Mouse (Mus musculus): ENCODE results near the gene Agbl4. TPM values are rescaled to one million over a fixed set of nuclear protein-coding genes. Genes with fewer than 3 reads are reported as not detected.

Agbl4 gene
- polyA plus RNA-seq, 1 experiment from 2014 or later: 0.66 TPM

- Histone ChIP-seq H3K4me1 (no peaks in the 10 kb centered on the region), H3K9me3 (no peaks in the 10 kb centered on the region), H3K27ac (no peak overlapping the region), H3K4me3 (no peak overlapping the region), H3K27me3 (ENCODE audit: poor library complexity, severe bottlenecking) (no peaks in the 10 kb centered on the region), H3K36me3 (replicated peaks) (no peaks in the 10 kb centered on the region)
- no peak for DNase-seq (ENCODE audit: extremely low spot score, low spot score)
- 77% methylated on average over 5 of the region's 5 CpGs for whole genome bisulfite sequencing
Observed at GRCm38 (mm10) chr4:111502965-111503727, 1105.7 kb downstream of the Agbl4 start.

GRCm38 (mm10) chr4:111504952-111505351 is 1107.5 kb downstream of the Agbl4 start:
- H3K4me1 ChIP-seq: no peaks in the 10 kb centered on the region
- WGBS: 90% methylated on average over 2 of the region's 2 CpGs
- DNase-seq (ENCODE audit: extremely low spot score, low spot score): no peak

GRCm38 (mm10) chr4:111510129-111510528 is 1112.7 kb downstream of the Agbl4 start:
- H3K36me3 ChIP-seq (replicated peaks): no peaks in the 10 kb centered on the region
- H3K4me1 ChIP-seq: no peaks in the 10 kb centered on the region
- 33% methylated on average over 1 of the region's 2 CpGs for WGBS
- H3K27ac ChIP-seq: no peak overlapping the region
- H3K9me3 ChIP-seq: no peaks in the 10 kb centered on the region
- DNase-seq (ENCODE audit: extremely low spot score, low spot score): no peak
- no peak overlapping the region for H3K4me3 ChIP-seq
- H3K27me3 ChIP-seq (ENCODE audit: poor library complexity, severe bottlenecking): no peaks in the 10 kb centered on the region

More at GRCm38 (mm10) chr4:111504952-111505351, 1107.5 kb downstream of the Agbl4 start:
- Histone ChIP-seq H3K4me3 (no peak overlapping the region), H3K9me3 (no peaks in the 10 kb centered on the region), H3K27ac (no peak overlapping the region), H3K27me3 (ENCODE audit: poor library complexity, severe bottlenecking) (no peaks in the 10 kb centered on the region), H3K36me3 (replicated peaks) (no peaks in the 10 kb centered on the region)

- no peak overlapping the region for H3K27ac ChIP-seq
- no peaks in the 10 kb centered on the region for H3K4me1 ChIP-seq
- no peaks in the 10 kb centered on the region for H3K9me3 ChIP-seq
- no peak overlapping the region for H3K4me3 ChIP-seq
- WGBS: 84% methylated on average over 3 of the region's 3 CpGs
- H3K36me3 ChIP-seq (replicated peaks): no peaks in the 10 kb centered on the region
- no peak for DNase-seq (ENCODE audit: extremely low spot score, low spot score)
- no peaks in the 10 kb centered on the region for H3K27me3 ChIP-seq (ENCODE audit: poor library complexity, severe bottlenecking)
Observed at GRCm38 (mm10) chr4:111513921-111514320, 1116.5 kb downstream of the Agbl4 start.

GRCm38 (mm10) chr4:111516136-111516535 is 1118.7 kb downstream of the Agbl4 start:
- no peak overlapping the region for H3K27ac ChIP-seq
- H3K27me3 ChIP-seq (ENCODE audit: poor library complexity, severe bottlenecking): no peaks in the 10 kb centered on the region
- H3K4me3 ChIP-seq: no peak overlapping the region
- WGBS: 91% methylated on average over 2 of the region's 2 CpGs
- no peaks in the 10 kb centered on the region for H3K4me1 ChIP-seq
- no peaks in the 10 kb centered on the region for H3K9me3 ChIP-seq
- H3K36me3 ChIP-seq (replicated peaks): no peaks in the 10 kb centered on the region
- DNase-seq (ENCODE audit: extremely low spot score, low spot score): no peak

- Histone ChIP-seq H3K27me3 (ENCODE audit: poor library complexity, severe bottlenecking) (no peaks in the 10 kb centered on the region), H3K4me1 (no peaks in the 10 kb centered on the region), H3K4me3 (no peak overlapping the region), H3K36me3 (replicated peaks) (no peaks in the 10 kb centered on the region), H3K27ac (no peak overlapping the region), H3K9me3 (no peaks in the 10 kb centered on the region)
- WGBS: 51% methylated on average over 4 of the region's 4 CpGs
- DNase-seq (ENCODE audit: extremely low spot score, low spot score): no peak
Observed at GRCm38 (mm10) chr4:111517063-111517792, 1119.8 kb downstream of the Agbl4 start.

- no peak for DNase-seq (ENCODE audit: extremely low spot score, low spot score)
- no peaks in the 10 kb centered on the region for H3K36me3 ChIP-seq (replicated peaks)
- H3K4me1 ChIP-seq: no peaks in the 10 kb centered on the region
- H3K27ac ChIP-seq: no peak overlapping the region
- H3K9me3 ChIP-seq: no peaks in the 10 kb centered on the region
- H3K4me3 ChIP-seq: no peak overlapping the region
- WGBS: 90% methylated on average over 4 of the region's 4 CpGs
- H3K27me3 ChIP-seq (ENCODE audit: poor library complexity, severe bottlenecking): no peaks in the 10 kb centered on the region
Observed at GRCm38 (mm10) chr4:111518191-111518590, 1120.7 kb downstream of the Agbl4 start.

- no peaks in the 10 kb centered on the region for H3K4me1 ChIP-seq
- WGBS: 67% methylated on average over 3 of the region's 3 CpGs
- H3K4me3 ChIP-seq: no peak overlapping the region
- H3K27ac ChIP-seq: no peak overlapping the region
- H3K9me3 ChIP-seq: no peaks in the 10 kb centered on the region
- no peaks in the 10 kb centered on the region for H3K36me3 ChIP-seq (replicated peaks)
- no peaks in the 10 kb centered on the region for H3K27me3 ChIP-seq (ENCODE audit: poor library complexity, severe bottlenecking)
- no peak for DNase-seq (ENCODE audit: extremely low spot score, low spot score)
Observed at GRCm38 (mm10) chr4:111519267-111519666, 1121.8 kb downstream of the Agbl4 start.

GRCm38 (mm10) chr4:111520006-111520405 is 1122.5 kb downstream of the Agbl4 start:
- H3K4me1 ChIP-seq: no peaks in the 10 kb centered on the region
- no peak overlapping the region for H3K27ac ChIP-seq
- no peaks in the 10 kb centered on the region for H3K9me3 ChIP-seq
- no peak overlapping the region for H3K4me3 ChIP-seq
- DNase-seq (ENCODE audit: extremely low spot score, low spot score): no peak
- no peaks in the 10 kb centered on the region for H3K27me3 ChIP-seq (ENCODE audit: poor library complexity, severe bottlenecking)
- WGBS: 87% methylated on average over 2 of the region's 2 CpGs
- H3K36me3 ChIP-seq (replicated peaks): no peaks in the 10 kb centered on the region

GRCm38 (mm10) chr4:111522974-111523373 is 1125.5 kb downstream of the Agbl4 start:
- no peak overlapping the region for H3K4me3 ChIP-seq
- no peak for DNase-seq (ENCODE audit: extremely low spot score, low spot score)
- H3K36me3 ChIP-seq (replicated peaks): no peaks in the 10 kb centered on the region
- H3K27me3 ChIP-seq (ENCODE audit: poor library complexity, severe bottlenecking): no peaks in the 10 kb centered on the region
- H3K9me3 ChIP-seq: no peaks in the 10 kb centered on the region
- 89% methylated on average over 2 of the region's 2 CpGs for WGBS
- no peaks in the 10 kb centered on the region for H3K4me1 ChIP-seq
- no peak overlapping the region for H3K27ac ChIP-seq

- no peak overlapping the region for H3K4me3 ChIP-seq
- H3K4me1 ChIP-seq: no peaks in the 10 kb centered on the region
- no peak for DNase-seq (ENCODE audit: extremely low spot score, low spot score)
- no peaks in the 10 kb centered on the region for H3K27me3 ChIP-seq (ENCODE audit: poor library complexity, severe bottlenecking)
- H3K27ac ChIP-seq: no peak overlapping the region
- 93% methylated on average over 6 of the region's 6 CpGs for WGBS
- H3K36me3 ChIP-seq (replicated peaks): no peaks in the 10 kb centered on the region
- no peaks in the 10 kb centered on the region for H3K9me3 ChIP-seq
Observed at GRCm38 (mm10) chr4:111528961-111529360, 1131.5 kb downstream of the Agbl4 start.

GRCm38 (mm10) chr4:111529996-111530395 is 1132.5 kb downstream of the Agbl4 start:
- Histone ChIP-seq H3K4me1 (no peaks in the 10 kb centered on the region), H3K36me3 (replicated peaks) (no peaks in the 10 kb centered on the region), H3K4me3 (no peak overlapping the region), H3K27me3 (ENCODE audit: poor library complexity, severe bottlenecking) (no peaks in the 10 kb centered on the region), H3K9me3 (no peaks in the 10 kb centered on the region), H3K27ac (no peak overlapping the region)
- WGBS: 82% methylated on average over 4 of the region's 4 CpGs
- DNase-seq (ENCODE audit: extremely low spot score, low spot score): no peak

GRCm38 (mm10) chr4:111530537-111530936 is 1133.1 kb downstream of the Agbl4 start:
- no peak for DNase-seq (ENCODE audit: extremely low spot score, low spot score)
- 83% methylated on average over 2 of the region's 2 CpGs for WGBS
- Histone ChIP-seq H3K27ac (no peak overlapping the region), H3K4me3 (no peak overlapping the region), H3K27me3 (ENCODE audit: poor library complexity, severe bottlenecking) (no peaks in the 10 kb centered on the region), H3K36me3 (replicated peaks) (no peaks in the 10 kb centered on the region), H3K4me1 (no peaks in the 10 kb centered on the region), H3K9me3 (no peaks in the 10 kb centered on the region)

All from forebrain, embryonic 10.5 days (tissue).